Mouse (Mus musculus) heart, embryonic 14.5 days (tissue): Measurements from ENCODE around the gene Tmem211. TPM values are rescaled to one million over a fixed set of nuclear protein-coding genes. Genes with fewer than 3 reads are reported as not detected.

Experiments used
- ATAC-seq: fragments of 200-750 bp; cut with Nextera tagmentation; 2 replicates; pipeline ENCODE4 v1.8.0; 2017; ENCODE audit warnings: low read depth, moderate TSS enrichment; ENCODE audit not compliant: insufficient number of reproducible peaks, insufficient read depth, low FRiP score
- H3K27ac ChIP-seq, 2 experiments: fragments of 200-500 bp in 1 of 2; fragments of 300-500 bp in 1 of 2; sonication (generic) in 1 of 2; replicated peaks in 1 of 2; 2 replicates each; pipeline ENCODE4 v1.5.1; 2012 to 2014; ENCODE audit warnings: low read depth in 2 of 2, low read length in 2 of 2, control low read depth in 1 of 2, mild to moderate bottlenecking in 1 of 2, mixed read lengths in 1 of 2; ENCODE audit not compliant: control insufficient read depth in 1 of 2, insufficient read depth in 1 of 2
- H3K27me3 ChIP-seq: fragments of 300-500 bp; sonication (generic); 2 replicates; pipeline ENCODE4 v1.6.1; 2014; ENCODE audit warnings: mild to moderate bottlenecking, low read length, control low read depth; ENCODE audit not compliant: control insufficient read depth, insufficient read depth
- H3K36me3 ChIP-seq: fragments of 300-500 bp; sonication (generic); 2 replicates; pipeline ENCODE4 v1.6.1; 2014; ENCODE audit warnings: mild to moderate bottlenecking, control low read depth, low read length, mixed read lengths; ENCODE audit not compliant: control insufficient read depth, insufficient read depth
- H3K4me1 ChIP-seq, 2 experiments: fragments of 200-500 bp in 1 of 2; fragments of 300-500 bp in 1 of 2; sonication (generic) in 1 of 2; 2 replicates each; pipeline ENCODE4 v1.6.1; 2012 to 2014; ENCODE audit warnings: low read length in 2 of 2, control low read depth in 1 of 2, mixed read lengths in 1 of 2; ENCODE audit not compliant: control insufficient read depth in 2 of 2, insufficient read depth in 2 of 2
- H3K4me2 ChIP-seq: fragments of 300-500 bp; sonication (generic); 2 replicates; pipeline ENCODE4 v1.6.1; 2014; ENCODE audit warnings: mild to moderate bottlenecking, low read length
- H3K4me3 ChIP-seq, 2 experiments: fragments of 200-500 bp in 1 of 2; fragments of 300-500 bp in 1 of 2; sonication (generic) in 1 of 2; 2 replicates each; pipeline ENCODE4 v1.5.1; 2012 to 2014; ENCODE audit warnings: low read length in 2 of 2, mild to moderate bottlenecking in 2 of 2, control low read depth in 1 of 2, low read depth in 1 of 2, moderate library complexity in 1 of 2; ENCODE audit not compliant: control insufficient read depth in 1 of 2, insufficient read depth in 1 of 2
- H3K9ac ChIP-seq: fragments of 300-500 bp; sonication (generic); 2 replicates; pipeline ENCODE4 v1.6.1; 2014; ENCODE audit warnings: mild to moderate bottlenecking, low read length
- H3K9me3 ChIP-seq: fragments of 300-500 bp; sonication (generic); 2 replicates; pipeline ENCODE4 v1.6.1; 2016; ENCODE audit warnings: low read length, control low read depth; ENCODE audit not compliant: control insufficient read depth
- WGBS: fragments of 180-500 bp; shearing (Covaris S2); extraction: QIAGEN DNeasy Blood & Tissue Kit; methylation state at CpG from one replicate; pipeline ENCODE4 v1.1.7; 2014; 5-methylcytosine and 5-hydroxymethylcytosine counted together
- polyA plus RNA-seq: library from polyadenylated mRNA; unstranded; fragments of >200 nt; fragmentation: Nextera tagmentation; extraction: Ambion mirVana; gene quantifications from 2 replicates; pipeline ENCODE4 v1.2.1, GENCODE M21; 2014

The Tmem211 gene
- polyA plus RNA-seq, 1 experiment from 2014 or later = not detected

- ATAC-seq = no peak
- no peak overlapping the region for H3K4me3 ChIP-seq
- H3K36me3 ChIP-seq = no peaks in the 10 kb centered on the region
- no peaks in the 10 kb centered on the region; the same call in 1 of the 2 replicates for H3K27me3 ChIP-seq
- no peak overlapping the region for H3K4me2 ChIP-seq
- no peak overlapping the region for H3K27ac ChIP-seq
- no peak overlapping the region for H3K9ac ChIP-seq
- H3K4me1 ChIP-seq = peaks cover 12 to 13% of the 10 kb centered on the region in 2 experiments; a peak in 3 of 4 replicates
- no peaks in the 10 kb centered on the region for H3K9me3 ChIP-seq
- 80% methylated on average over 8 of the region's 8 CpGs for WGBS
Observed at GRCm38 (mm10) chr5:113214041-113214440, 12.7 kb upstream of the Tmem211 start.

GRCm38 (mm10) chr5:113214455-113214854, 12.3 kb upstream of the Tmem211 start:
- H3K27ac ChIP-seq = no peak overlapping the region
- H3K4me3 ChIP-seq = no peak overlapping the region
- H3K4me1 ChIP-seq = peaks cover 9 to 10% of the 10 kb centered on the region in 2 experiments; a peak in 3 of 4 replicates
- no peaks in the 10 kb centered on the region for H3K9me3 ChIP-seq
- WGBS = 47% methylated on average over 11 of the region's 11 CpGs
- no peak for ATAC-seq
- no peaks in the 10 kb centered on the region for H3K36me3 ChIP-seq
- H3K9ac ChIP-seq = no peak overlapping the region
- H3K27me3 ChIP-seq = no peaks in the 10 kb centered on the region; the same call in 1 of the 2 replicates
- no peak overlapping the region for H3K4me2 ChIP-seq

- whole genome bisulfite sequencing = 62% methylated on average over 9 of the region's 9 CpGs
- H3K9ac ChIP-seq = no peak overlapping the region
- no peak overlapping the region for H3K4me2 ChIP-seq
- ATAC-seq = no peak
- no peak overlapping the region for H3K27ac ChIP-seq
- no peaks in the 10 kb centered on the region for H3K9me3 ChIP-seq
- peaks cover 9% of the 10 kb centered on the region for H3K27me3 ChIP-seq
- no peak overlapping the region for H3K4me3 ChIP-seq
- no peaks in the 10 kb centered on the region for H3K36me3 ChIP-seq
- H3K4me1 ChIP-seq = peaks cover 2 to 3% of the 10 kb centered on the region in 2 experiments; a peak in 3 of 4 replicates
Observed at GRCm38 (mm10) chr5:113215610-113216011, 11.1 kb upstream of the Tmem211 start.

- WGBS = 65% methylated on average over 14 of the region's 14 CpGs
- no peak for ATAC-seq
- no peak overlapping the region for H3K27ac ChIP-seq
Observed at GRCm38 (mm10) chr5:113216328-113216960, 10.3 kb upstream of the Tmem211 start.

GRCm38 (mm10) chr5:113217076-113217475, 9.6 kb upstream of the Tmem211 start:
- no peak overlapping the region for H3K9ac ChIP-seq
- ATAC-seq = no peak
- H3K4me2 ChIP-seq = no peak overlapping the region

More at GRCm38 (mm10) chr5:113216328-113216960, 10.3 kb upstream of the Tmem211 start:
- H3K4me1 ChIP-seq = peaks cover 0 to 3% of the 10 kb centered on the region in 2 experiments; a peak in 2 of 4 replicates
- H3K36me3 ChIP-seq = no peaks in the 10 kb centered on the region
- H3K9ac ChIP-seq = no peak overlapping the region
- no peak overlapping the region for H3K4me2 ChIP-seq
- H3K27me3 ChIP-seq = peaks cover 9% of the 10 kb centered on the region
- H3K4me3 ChIP-seq = no peak overlapping the region
- peaks cover 3% of the 10 kb centered on the region; the same call in 1 of the 2 replicates for H3K9me3 ChIP-seq

GRCm38 (mm10) chr5:113218617-113219235, 8.0 kb upstream of the Tmem211 start:
- H3K9ac ChIP-seq = no peak overlapping the region
- H3K4me3 ChIP-seq = no peak overlapping the region
- no peaks in the 10 kb centered on the region for H3K36me3 ChIP-seq
- H3K4me2 ChIP-seq = no peak overlapping the region
- H3K27me3 ChIP-seq = peaks cover 9% of the 10 kb centered on the region
- peaks cover 4% of the 10 kb centered on the region; the same call in 1 of the 2 replicates for H3K9me3 ChIP-seq
- H3K27ac ChIP-seq = no peak overlapping the region
- ATAC-seq = no peak
- 60% methylated on average over 17 of the region's 17 CpGs for WGBS
- H3K4me1 ChIP-seq = peaks cover 0 to 3% of the 10 kb centered on the region in 2 experiments; a peak in 2 of 4 replicates

More at GRCm38 (mm10) chr5:113217076-113217475, 9.6 kb upstream of the Tmem211 start:
- Histone ChIP-seq H3K9me3 (peaks cover 4% of the 10 kb centered on the region; the same call in 1 of the 2 replicates), H3K4me1 (peaks cover 0 to 3% of the 10 kb centered on the region in 2 experiments; a peak in 2 of 4 replicates), H3K27ac (no peak overlapping the region), H3K27me3 (peaks cover 9% of the 10 kb centered on the region), H3K36me3 (no peaks in the 10 kb centered on the region), H3K4me3 (no peak overlapping the region)
- 86% methylated on average over 12 of the region's 12 CpGs for WGBS

GRCm38 (mm10) chr5:113219450-113219849, 7.3 kb upstream of the Tmem211 start:
- Histone ChIP-seq H3K9me3 (peaks cover 4% of the 10 kb centered on the region; the same call in 1 of the 2 replicates), H3K27ac (no peak overlapping the region), H3K27me3 (peaks cover 9% of the 10 kb centered on the region), H3K4me2 (no peak overlapping the region), H3K4me1 (peaks cover 0 to 1% of the 10 kb centered on the region in 2 experiments; a peak in 2 of 4 replicates), H3K9ac (no peak overlapping the region), H3K4me3 (no peak overlapping the region), H3K36me3 (no peaks in the 10 kb centered on the region)
- ATAC-seq = no peak
- WGBS = 78% methylated on average over 6 of the region's 6 CpGs
